Mouse (Mus musculus) c-Kit-positive CD71-negative TER-119-negative erythroid progenitor cells, embryonic 14.5 days (primary cell): ENCODE measurements around the gene Sh3kbp1.

Experiments used
- DNase-seq: peaks from one replicate; pipeline ENCODE4 v3.0.0-alpha.2; 2013; ENCODE audit warnings: low read depth

Sh3kbp1 gene

GRCm38 (mm10) chrX:159928165-159928564 is 301.1 kb downstream of the Sh3kbp1 start:
- no peak for DNase-seq

GRCm38 (mm10) chrX:159928834-159929233 is 301.8 kb downstream of the Sh3kbp1 start:
- DNase-seq = no peak

DNA sequence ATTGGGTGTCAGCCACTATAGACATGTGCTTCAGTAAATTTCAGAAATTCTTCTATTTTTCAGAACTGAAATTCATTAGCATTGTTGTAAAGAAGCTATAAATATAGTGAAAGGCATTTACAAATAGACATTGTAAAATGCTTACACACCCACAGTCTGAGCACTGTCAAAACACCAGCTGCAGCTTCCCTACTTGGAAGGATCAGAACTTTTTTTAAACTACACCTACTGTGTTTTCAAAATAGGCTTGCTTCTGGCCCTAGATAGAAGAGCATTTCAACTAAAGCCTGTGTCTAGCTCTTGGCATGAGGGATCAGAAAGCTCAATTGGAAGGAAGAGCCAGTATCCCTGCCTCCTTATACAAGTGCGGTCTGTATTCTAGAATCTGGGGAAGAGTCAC is 305.0 kb downstream of the Sh3kbp1 start:
- no peak for DNase-seq

- no peak for DNase-seq
Observed at GRCm38 (mm10) chrX:159942569-159942968, 315.5 kb downstream of the Sh3kbp1 start.

DNA sequence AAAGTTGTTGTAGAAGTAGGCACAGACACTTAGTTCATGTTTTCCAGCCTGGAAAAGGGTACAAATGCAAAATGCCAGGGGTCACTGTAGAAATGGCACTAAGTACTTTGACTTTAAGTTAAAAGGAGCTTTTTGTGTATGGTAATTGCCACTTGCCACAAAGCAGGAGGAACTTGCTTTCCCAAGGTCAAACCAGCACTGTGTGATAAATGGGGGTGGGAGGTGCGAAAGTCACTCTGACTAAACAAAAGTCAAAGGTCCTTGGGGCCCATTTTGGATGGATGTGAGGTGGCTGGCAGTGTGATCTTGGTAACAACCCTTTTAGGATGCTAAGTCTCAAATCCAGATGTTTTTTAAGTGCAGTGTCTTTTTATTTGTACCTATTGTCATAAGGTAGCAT is 316.5 kb downstream of the Sh3kbp1 start:
- no peak for DNase-seq

DNA sequence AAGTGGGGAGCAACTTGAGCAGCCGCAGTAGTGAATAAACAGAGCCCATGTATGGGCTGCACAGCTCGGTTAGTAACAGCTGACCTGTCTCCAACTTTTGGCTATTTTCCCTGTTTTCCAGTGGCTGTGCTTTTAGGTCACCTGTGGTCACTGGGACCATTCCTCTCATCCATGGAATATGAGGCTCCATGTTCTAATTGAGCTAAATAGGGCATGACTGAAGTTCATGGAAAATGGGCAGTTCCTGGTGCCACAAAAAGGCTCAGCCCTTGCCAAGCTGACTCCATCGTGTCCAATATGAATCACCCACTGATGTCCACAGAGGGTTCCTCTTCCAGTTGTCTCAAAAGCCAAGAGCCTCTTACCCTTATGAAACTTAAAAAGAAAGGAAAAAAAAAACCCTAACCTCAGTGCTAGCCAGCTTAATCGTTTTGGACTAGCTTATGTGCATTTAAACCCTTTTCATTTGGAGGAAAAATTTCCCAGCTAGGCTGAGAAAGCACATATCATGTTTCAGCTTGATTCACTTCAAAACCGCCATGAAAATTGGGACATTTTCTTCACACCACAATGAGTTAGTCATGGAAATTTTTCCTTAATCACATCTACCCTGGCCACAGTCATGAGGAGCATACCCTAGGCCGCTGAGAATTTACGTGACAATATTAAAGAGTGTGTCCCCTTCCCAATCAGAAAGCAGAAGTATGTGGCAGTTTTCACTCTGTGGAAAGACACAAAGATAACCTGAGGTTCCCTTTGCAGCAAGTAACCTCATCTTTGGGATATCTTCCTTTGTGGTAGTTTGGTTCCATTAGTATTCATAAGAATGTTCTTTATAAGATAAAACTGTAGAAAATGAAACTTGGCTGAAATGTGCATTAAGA is 326.7 kb downstream of the Sh3kbp1 start:
- no peak for DNase-seq

GRCm38 (mm10) chrX:159954430-159954779 is 327.3 kb downstream of the Sh3kbp1 start:
- DNase-seq = no peak

DNA sequence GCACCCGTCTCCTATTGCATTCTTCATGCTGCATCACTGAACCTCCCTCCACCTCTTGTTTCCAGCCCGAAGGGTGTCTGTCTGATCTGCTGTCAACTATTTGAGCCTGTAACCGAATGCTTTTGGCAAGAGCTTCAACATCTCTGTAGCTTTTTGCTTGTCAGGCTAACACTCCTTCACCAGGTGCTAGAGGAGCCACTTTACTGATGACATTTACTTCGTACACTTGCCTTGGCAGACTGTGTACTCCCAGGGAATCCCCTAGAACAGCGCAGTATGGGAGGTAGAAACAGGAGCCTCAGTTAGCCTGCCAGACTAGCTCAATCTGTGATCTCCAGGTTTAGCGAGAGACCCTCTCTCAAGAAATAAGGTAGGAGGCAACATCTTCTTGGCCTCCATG is 328.4 kb downstream of the Sh3kbp1 start:
- no peak for DNase-seq

DNA sequence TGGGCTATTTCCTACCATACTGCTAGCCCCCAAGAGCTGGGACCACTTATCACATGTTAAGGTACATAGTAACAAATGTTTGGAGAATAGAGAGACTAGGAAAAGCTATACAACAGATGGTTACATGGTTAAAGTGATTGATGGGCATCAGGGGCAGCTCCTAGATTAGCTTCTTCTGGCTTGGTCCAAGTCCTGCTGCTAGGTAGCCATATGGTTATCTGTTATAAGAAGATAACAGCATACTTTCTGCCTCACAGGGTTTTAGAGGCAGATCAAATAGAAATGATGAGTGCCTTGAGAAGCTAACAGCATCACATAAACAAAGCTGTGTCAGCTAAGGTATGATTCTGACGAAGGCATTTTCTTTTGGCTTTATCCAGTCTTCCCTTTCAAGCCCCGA is 334.3 kb downstream of the Sh3kbp1 start:
- no peak for DNase-seq

- DNase-seq = peak; percentile 33
Observed at GRCm38 (mm10) chrX:159963273-159963672, 336.2 kb downstream of the Sh3kbp1 start.

DNA sequence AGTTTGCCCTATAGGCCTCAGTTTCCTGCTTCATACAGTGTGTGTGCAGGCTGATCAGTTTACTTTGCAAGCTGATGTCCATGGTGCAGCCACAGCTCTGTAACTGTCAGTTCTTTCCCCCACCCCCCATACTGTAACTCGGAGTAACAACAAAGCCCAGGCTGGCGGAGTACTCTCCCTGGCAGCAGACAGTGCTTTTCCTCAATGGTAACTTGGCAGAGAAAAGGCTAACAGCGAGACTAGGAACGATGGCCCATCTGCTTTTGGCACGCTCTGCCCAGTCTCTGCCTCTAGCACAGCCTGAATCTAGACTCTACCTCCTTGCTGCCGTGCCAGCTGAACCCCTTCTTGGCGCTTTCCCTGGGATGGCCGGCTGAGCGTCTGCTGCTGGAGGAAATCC is 336.9 kb downstream of the Sh3kbp1 start:
- DNase-seq = no peak

DNA sequence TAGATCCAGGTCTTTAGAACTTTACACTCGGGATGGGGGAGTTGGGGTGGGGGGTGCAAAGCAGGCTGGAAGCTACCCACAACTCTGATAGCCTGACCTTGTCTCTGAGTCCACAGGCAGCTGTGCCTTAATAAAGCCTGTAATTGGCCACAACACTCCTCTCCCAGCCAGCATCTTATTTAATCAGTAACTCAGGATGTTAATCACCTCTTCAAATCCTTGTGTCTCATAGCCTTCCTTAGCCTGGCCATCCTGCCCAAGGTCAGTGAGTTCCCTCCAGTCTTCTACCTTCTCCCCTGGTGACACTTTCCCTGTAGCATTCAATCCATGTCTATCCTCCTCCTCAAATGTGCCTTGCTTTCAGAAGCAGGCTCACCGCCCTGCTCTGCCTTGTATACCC is 342.0 kb downstream of the Sh3kbp1 start:
- no peak for DNase-seq

- DNase-seq = no peak
Observed at GRCm38 (mm10) chrX:159971091-159971779, 344.2 kb downstream of the Sh3kbp1 start.

GRCm38 (mm10) chrX:159973730-159974129 is 346.7 kb downstream of the Sh3kbp1 start:
- DNase-seq = peak; percentile 40

GRCm38 (mm10) chrX:159976243-159976642 is 349.2 kb downstream of the Sh3kbp1 start:
- DNase-seq = no peak

DNA sequence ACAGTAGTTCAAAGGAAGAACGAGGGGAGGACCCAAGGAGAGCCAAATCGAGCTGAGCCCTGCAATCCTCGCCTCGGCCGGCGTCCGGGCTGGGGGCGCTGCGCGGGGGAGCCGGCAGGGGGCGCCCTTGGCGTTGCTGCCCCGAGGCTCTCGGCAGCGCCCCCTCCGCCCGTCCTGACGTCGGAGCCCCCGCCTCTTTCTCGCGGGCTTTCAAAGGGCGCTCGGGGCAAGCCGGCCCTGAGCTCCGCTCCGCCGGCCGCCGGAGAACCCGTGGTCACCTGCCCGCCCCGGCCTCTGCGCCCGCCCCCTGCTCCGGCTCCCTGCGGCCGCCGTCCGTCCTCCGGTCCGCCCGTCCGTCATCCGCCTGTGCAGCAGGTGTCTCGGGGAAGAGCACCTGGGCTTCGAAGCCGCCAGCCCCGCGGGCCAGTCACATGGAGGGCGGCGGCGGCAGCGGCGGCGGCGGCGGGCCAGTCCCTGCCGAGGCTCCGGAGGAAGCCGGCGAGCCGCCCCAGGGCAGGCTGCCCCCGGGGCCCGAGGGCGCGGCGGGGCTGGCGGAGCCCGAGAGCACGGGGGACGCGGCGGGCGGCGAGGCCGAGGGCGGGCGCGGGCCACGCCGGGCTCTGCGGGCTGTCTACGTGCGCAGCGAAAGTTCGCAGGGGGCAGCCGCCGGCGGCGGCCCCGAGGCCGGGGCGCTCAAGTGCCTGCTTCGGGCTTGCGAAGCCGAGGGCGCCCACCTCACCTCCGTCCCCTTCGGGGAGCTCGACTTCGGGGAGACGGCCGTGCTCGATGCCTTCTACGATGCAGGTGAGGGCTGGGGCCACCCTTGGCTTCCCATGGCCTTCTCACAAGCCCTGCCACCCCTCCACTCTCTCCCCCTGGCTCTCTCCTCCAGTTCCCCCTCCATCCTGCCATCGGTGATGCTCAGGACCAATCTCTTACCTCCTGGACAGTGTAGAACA is 361.2 kb downstream of the Sh3kbp1 start, which contains the start of gene Map3k15:
TSS of gene Map3k15 (plus strand) at position 432 of the 959 bp plus-strand sequence.
- peak; percentile 42 for DNase-seq

DNA sequence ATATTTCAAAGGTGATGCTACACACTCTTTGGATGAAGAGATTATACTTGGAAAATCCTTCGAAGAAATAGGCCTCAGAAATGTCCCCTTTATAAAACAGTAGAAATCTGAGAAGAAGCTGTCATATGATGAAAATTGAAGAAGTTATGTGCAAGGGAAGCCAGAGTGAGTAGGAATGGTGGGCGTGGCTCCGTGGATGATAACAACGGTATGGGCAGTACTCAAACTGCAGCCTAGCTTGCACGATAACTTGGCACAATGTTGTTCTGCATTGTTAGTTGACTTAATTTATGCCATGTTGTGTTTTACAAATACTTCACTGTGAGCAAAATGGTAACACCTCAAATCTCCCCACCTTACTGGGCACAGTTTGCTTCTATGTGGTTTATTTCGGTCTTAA is 368.7 kb downstream of the Sh3kbp1 start:
- DNase-seq = no peak
